Mouse (Mus musculus) lung, postnatal 0 days (tissue): Measurements from ENCODE around the gene Raet1e.
"Not testable (repeated sequence)": the region's sequence is repeated elsewhere in the genome, so short reads cannot be mapped to it uniquely, and the experiment has no call there.

Experiments used
- CTCF ChIP-seq: IDR thresholded peaks from 2 replicates; pipeline ENCODE4 v1.5.1; 2016; ENCODE audit warnings: antibody characterized with exemption, mild to moderate bottlenecking
- EP300 ChIP-seq: IDR thresholded peaks from 2 replicates; pipeline ENCODE4 v1.6.1; 2016; ENCODE audit warnings: antibody characterized with exemption, mild to moderate bottlenecking, control low read depth

DNA sequence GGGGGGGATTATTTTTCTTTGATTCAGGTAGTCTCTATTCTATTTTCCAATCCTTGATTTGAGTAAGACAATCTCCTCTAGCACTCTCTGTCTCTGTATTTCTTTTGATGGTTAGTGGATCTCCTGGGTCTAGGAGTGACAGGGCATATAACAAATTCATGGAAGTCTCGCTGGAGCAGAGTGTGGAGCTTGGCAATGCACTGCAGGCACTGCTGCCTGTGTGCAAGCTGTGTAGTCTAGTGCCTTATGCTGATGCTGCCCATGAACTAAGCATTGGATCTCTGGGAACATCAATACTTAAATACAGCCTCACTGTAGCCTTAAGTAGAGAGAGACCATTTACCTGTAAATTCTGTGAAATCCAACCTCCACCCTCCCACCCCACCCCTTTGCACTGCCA, 48.1 kb downstream of the Raet1e start:
- TF ChIP-seq CTCF, EP300: not testable (repeated sequence)
